Mouse (Mus musculus) ES-E14 (cell line): ENCODE results near the gene Vsig8. TPM values are rescaled to one million over a fixed set of nuclear protein-coding genes. Genes with fewer than 3 reads are reported as not detected.

Experiments
- DNase-seq: peaks from one replicate; pipeline ENCODE4 v3.0.0-alpha.2; 2013; ENCODE audit warnings: low read depth, low spot score
- H3K27ac ChIP-seq: 2 replicates; pipeline ENCODE4 v1.5.1; 2012; ENCODE audit warnings: low read depth, mild to moderate bottlenecking, low read length, moderate library complexity, mixed read lengths; ENCODE audit not compliant: poor library complexity, insufficient read depth, severe bottlenecking
- H3K36me3 ChIP-seq: 2 replicates; pipeline ENCODE4 v1.6.1; 2012; ENCODE audit warnings: mild to moderate bottlenecking, low read length, moderate library complexity, mixed read lengths; ENCODE audit not compliant: control insufficient read depth, poor library complexity, insufficient read depth, severe bottlenecking
- H3K4me1 ChIP-seq, 2 experiments: fragments of 150-350 bp in 1 of 2; sonication (generic) in 1 of 2; 2 replicates each; pipeline ENCODE4 v1.6.1; 2012; ENCODE audit warnings: low read length in 2 of 2, mild to moderate bottlenecking in 1 of 2, mixed read lengths in 1 of 2; ENCODE audit not compliant: control insufficient read depth in 2 of 2, insufficient read depth in 2 of 2, poor library complexity in 1 of 2
- H3K4me3 ChIP-seq, 2 experiments: fragments of 150-350 bp in 1 of 2; sonication (generic) in 1 of 2; 2 replicates each; pipeline ENCODE4 v1.5.1; 2012; ENCODE audit warnings: low read length in 2 of 2, low read depth in 1 of 2, mild to moderate bottlenecking in 1 of 2, mixed read lengths in 1 of 2; ENCODE audit not compliant: insufficient read depth in 1 of 2, poor library complexity in 1 of 2, severe bottlenecking in 1 of 2
- H3K9ac ChIP-seq: 2 replicates; pipeline ENCODE4 v1.6.1; 2012; ENCODE audit warnings: low read depth, mild to moderate bottlenecking, low read length, mixed read lengths; ENCODE audit not compliant: poor library complexity, insufficient read depth, severe bottlenecking
- H3K9me3 ChIP-seq: fragments of 150-350 bp; sonication (generic); 2 replicates; pipeline ENCODE4 v1.6.1; 2012; ENCODE audit warnings: low read depth, mild to moderate bottlenecking, low read length; ENCODE audit not compliant: control insufficient read depth, insufficient read depth
- CHD2 ChIP-seq: IDR thresholded peaks from 2 replicates; pipeline ENCODE4 v1.6.1; 2014; ENCODE audit warnings: mild to moderate bottlenecking, low read depth, low read length, inconsistent platforms
- HCFC1 ChIP-seq: IDR thresholded peaks from 2 replicates; pipeline ENCODE4 v1.6.1; 2012; ENCODE audit warnings: low read length, inconsistent platforms, borderline replicate concordance; ENCODE audit not compliant: insufficient read depth
- MAFK ChIP-seq: IDR thresholded peaks from 2 replicates; pipeline ENCODE4 v1.6.1; 2014; ENCODE audit warnings: mild to moderate bottlenecking, low read depth, low read length, inconsistent platforms; ENCODE audit not compliant: insufficient read depth
- ZC3H11A ChIP-seq: IDR thresholded peaks from 2 replicates; pipeline ENCODE4 v1.6.1; 2012; ENCODE audit warnings: low read depth, mild to moderate bottlenecking, inconsistent platforms, low read length, borderline replicate concordance
- ZNF384 ChIP-seq: IDR thresholded peaks from 2 replicates; pipeline ENCODE4 v1.6.1; 2012; ENCODE audit warnings: low read depth, low read length, inconsistent platforms
- in situ Hi-C, 2 experiments: fragments of 600-800 bp; cut with MboI; formaldehyde crosslinking; loops; one replicate each; pipeline ENCODE4 v1.15.1; 2025; ENCODE audit warnings: low sequenced_read_pairs in 2 of 2, inconsistent platforms in 1 of 2; ENCODE audit not compliant: unreplicated experiment in 2 of 2
- total RNA-seq: library from RNA; depleted of rRNA; stranded (reverse); fragments of 300-350 nt; gene quantifications from 2 replicates; pipeline ENCODE4 v1.2.3, GENCODE M21; 2012

Gene Vsig8
- total RNA-seq, 1 experiment, result 0.09 TPM

GRCm38 (mm10) chr1:172514213-172514529 is 41.6 kb upstream of the Vsig8 start:
- peaks cover 2 to 31% of the 10 kb centered on the region in 2 experiments; a peak in 3 of 4 replicates for H3K4me1 ChIP-seq
- no peaks in the 10 kb centered on the region for H3K9me3 ChIP-seq
- peak overlapping the region; percentile 4; the same call in 1 of the 2 replicates for H3K9ac ChIP-seq
- DNase-seq, result no peak
- TF ChIP-seq ZC3H11A (no peak), ZNF384 (no peak), HCFC1 (no peak), MAFK (no peak), CHD2 (no peak)
- in situ Hi-C loops, result no loop called here
- no peaks in the 10 kb centered on the region for H3K36me3 ChIP-seq
- H3K27ac ChIP-seq, result no peak overlapping the region
- no peak overlapping the region for H3K4me3 ChIP-seq

- TF ChIP-seq ZC3H11A (no peak), ZNF384 (0 out of 2 replicates have a peak, but pooled peaks have one; percentile 10)
- Histone ChIP-seq H3K36me3 (no peaks in the 10 kb centered on the region), H3K27ac (no peak overlapping the region), H3K4me3 (no peak overlapping the region), H3K9ac (peak overlapping the region; percentile 4; the same call in 1 of the 2 replicates), H3K9me3 (no peaks in the 10 kb centered on the region), H3K4me1 (peaks cover 2 to 34% of the 10 kb centered on the region in 2 experiments; a peak in 3 of 4 replicates)
- DNase-seq, result no peak
- in situ Hi-C loops, result no loop called here
Observed at GRCm38 (mm10) chr1:172514551-172515268, 41.0 kb upstream of the Vsig8 start.

GRCm38 (mm10) chr1:172515396-172515795 is 40.3 kb upstream of the Vsig8 start:
- Histone ChIP-seq H3K9me3 (no peaks in the 10 kb centered on the region), H3K27ac (peak overlapping the region; percentile 14; the same call in 1 of the 2 replicates), H3K36me3 (no peaks in the 10 kb centered on the region), H3K4me1 (peaks cover 4 to 35% of the 10 kb centered on the region in 2 experiments; a peak in 3 of 4 replicates), H3K4me3 (no peak overlapping the region), H3K9ac (no peak overlapping the region)
- DNase-seq, result no peak
- in situ Hi-C loops, result no loop called here
- TF ChIP-seq ZC3H11A (no peak), MAFK (peak; percentile 70)

GRCm38 (mm10) chr1:172518013-172518412 is 37.7 kb upstream of the Vsig8 start:
- TF ChIP-seq ZNF384 (no peak), ZC3H11A (peak; percentile 48; the same call in 1 of the 2 replicates)
- Histone ChIP-seq H3K4me1 (peaks cover 4 to 31% of the 10 kb centered on the region in 2 experiments; a peak in 3 of 4 replicates), H3K27ac (no peak overlapping the region), H3K9ac (no peak overlapping the region), H3K4me3 (no peak overlapping the region), H3K9me3 (no peaks in the 10 kb centered on the region), H3K36me3 (no peaks in the 10 kb centered on the region)
- DNase-seq, result no peak
- in situ Hi-C loops, result no loop called here

- Histone ChIP-seq H3K4me1 (peaks cover 1 to 21% of the 10 kb centered on the region in 2 experiments; a peak in 3 of 4 replicates), H3K36me3 (no peaks in the 10 kb centered on the region), H3K27ac (no peak overlapping the region; the same call in 1 of the 2 replicates), H3K9ac (no peak overlapping the region), H3K9me3 (no peaks in the 10 kb centered on the region), H3K4me3 (no peak overlapping the region)
- no peak for DNase-seq
- in situ Hi-C loops, result no loop called here
- no peak for TF ChIP-seq CHD2
- no peak for TF ChIP-seq MAFK
- TF ChIP-seq ZNF384, result no peak
- no peak for TF ChIP-seq ZC3H11A
- TF ChIP-seq HCFC1, result no peak
Observed at GRCm38 (mm10) chr1:172519644-172520043, 36.1 kb upstream of the Vsig8 start.
